Mouse (Mus musculus) ES-E14 (cell line): ENCODE measurements at regions not wholly inside any gene's neighbourhood (a gene's known extent, or its start where the extent isn't known, plus 50 kb on each side); places are given as distances from the start of the nearest gene placed in this dataset.

Experiments
- HCFC1 ChIP-seq: IDR thresholded peaks from 2 replicates; pipeline ENCODE4 v1.6.1; 2012; ENCODE audit warnings: low read length, inconsistent platforms, borderline replicate concordance; ENCODE audit not compliant: insufficient read depth
- ZC3H11A ChIP-seq: IDR thresholded peaks from 2 replicates; pipeline ENCODE4 v1.6.1; 2012; ENCODE audit warnings: low read depth, mild to moderate bottlenecking, inconsistent platforms, low read length, borderline replicate concordance
- ZNF384 ChIP-seq: IDR thresholded peaks from 2 replicates; pipeline ENCODE4 v1.6.1; 2012; ENCODE audit warnings: low read depth, low read length, inconsistent platforms

- TF ChIP-seq ZNF384 = no peak
- TF ChIP-seq HCFC1 = no peak
- no peak for TF ChIP-seq ZC3H11A
Measured at GRCm38 (mm10) chr1:77732099-77732498, 217.2 kb upstream of the Epha4 start.
